Mouse (Mus musculus) layer of hippocampus, postnatal 10 days (tissue): ENCODE data around the gene Gabarapl1. TPM values are rescaled to one million over a fixed set of nuclear protein-coding genes. Genes with fewer than 3 reads are reported as not detected.

Experiments used
- DNase-seq, 2 experiments: peaks; one replicate each; pipeline ENCODE4 v3.0.0; 2021; ENCODE audit warnings: low spot score in 2 of 2
- total RNA-seq, 2 experiments: library from RNA; stranded (reverse); gene quantifications; 2 replicates each; pipeline ENCODE4 v1.2.3; 2021

The Gabarapl1 gene
- total RNA-seq, 2 experiments from 2014 or later = 386 to 427 TPM

- DNase-seq = peak in 1 of 2 experiments; percentile 8
Observed at GRCm38 (mm10) chr6:129534627-129535190, 1.7 kb downstream of the Gabarapl1 start.

GRCm38 (mm10) chr6:129535723-129536122 is 2.8 kb downstream of the Gabarapl1 start:
- no peak for DNase-seq

GRCm38 (mm10) chr6:129538555-129538954 is 5.6 kb downstream of the Gabarapl1 start:
- no peak for DNase-seq

- peak; percentile 24 to 46 for DNase-seq
Observed at GRCm38 (mm10) chr6:129541931-129542330, 9.0 kb downstream of the Gabarapl1 start.

- no peak for DNase-seq
Observed at GRCm38 (mm10) chr6:129542540-129542939, 9.6 kb downstream of the Gabarapl1 start.

GRCm38 (mm10) chr6:129543709-129544606 is 11.0 kb downstream of the Gabarapl1 start:
- peak; percentile 79 to 82 for DNase-seq

GRCm38 (mm10) chr6:129547277-129547676 is 14.3 kb downstream of the Gabarapl1 start:
- no peak for DNase-seq

DNA sequence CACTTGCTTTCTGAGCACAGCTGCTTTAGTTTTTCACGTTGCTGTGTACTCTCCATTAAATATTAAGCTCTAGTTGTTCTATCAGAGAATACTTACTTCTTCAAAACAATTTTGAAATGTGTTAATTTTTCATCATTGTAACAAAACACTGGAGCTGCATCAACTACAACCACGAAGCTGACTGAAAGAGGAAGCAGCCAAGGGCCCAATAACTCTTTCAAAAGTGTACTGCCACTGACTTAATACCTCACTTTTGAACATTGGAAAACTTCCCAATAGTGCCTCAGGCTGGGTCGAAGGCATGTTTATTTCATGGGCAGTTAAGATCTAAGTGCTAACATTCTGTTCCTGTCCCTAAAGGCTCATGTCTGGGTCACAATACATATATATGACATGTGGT is 15.0 kb downstream of the Gabarapl1 start:
- DNase-seq = no peak

GRCm38 (mm10) chr6:129557298-129558023 is 24.5 kb downstream of the Gabarapl1 start:
- DNase-seq = no peak

DNA sequence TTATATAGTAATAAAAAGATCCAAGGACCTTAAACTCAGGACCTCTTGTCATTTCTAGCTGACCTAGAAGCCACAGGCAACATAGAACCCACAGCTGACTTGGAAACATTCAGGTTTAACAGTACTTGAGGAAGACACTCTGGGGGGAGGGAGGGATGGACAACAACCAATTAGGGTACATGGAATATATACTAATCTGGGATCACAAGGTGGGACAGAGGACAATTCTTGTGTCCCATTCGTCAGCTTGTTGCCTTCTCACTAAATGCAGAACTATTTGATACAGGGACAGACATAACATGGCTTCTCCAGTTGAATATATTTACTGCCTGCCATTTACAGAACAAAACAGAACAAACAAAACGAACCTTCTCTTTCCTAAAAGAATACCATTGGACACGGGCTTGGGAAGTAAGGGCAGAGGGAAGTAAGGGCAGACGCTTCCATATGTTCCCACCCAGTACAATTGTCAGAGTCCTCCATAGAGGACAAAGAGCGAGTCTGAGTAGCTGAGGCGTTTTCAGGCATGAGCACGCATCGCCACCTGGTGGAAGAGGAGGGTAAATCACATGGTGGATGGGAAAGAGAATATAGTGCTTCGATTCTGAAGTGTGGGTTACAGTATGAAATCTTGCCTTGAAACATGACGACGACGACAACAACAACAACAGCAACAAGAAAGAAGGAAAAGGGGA is 26.1 kb downstream of the Gabarapl1 start:
- peak; percentile 82 to 83 for DNase-seq

GRCm38 (mm10) chr6:129559641-129560027 is 26.7 kb downstream of the Gabarapl1 start:
- DNase-seq = no peak

DNA sequence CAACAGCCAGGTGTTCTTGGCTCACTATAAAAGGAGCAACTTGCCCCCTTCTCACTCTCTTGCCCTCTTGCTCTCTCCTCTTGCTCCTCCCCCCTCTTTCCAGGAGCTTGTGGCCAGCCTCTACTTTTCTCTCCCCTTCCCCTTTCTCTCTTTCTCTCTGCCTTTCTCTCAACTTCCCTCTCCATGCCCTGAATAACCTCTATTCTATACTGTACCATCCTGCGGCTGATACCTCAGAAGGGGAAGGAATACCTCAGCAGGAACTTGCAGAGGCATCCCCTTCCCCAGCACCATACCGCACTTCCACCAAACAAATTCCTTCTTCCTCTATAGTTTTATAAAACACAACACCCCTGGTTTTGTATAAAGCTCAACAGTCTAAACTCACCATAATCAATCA is 32.3 kb downstream of the Gabarapl1 start:
- DNase-seq = no peak

- DNase-seq = no peak
Observed at GRCm38 (mm10) chr6:129575315-129575714, 42.4 kb downstream of the Gabarapl1 start.

- no peak for DNase-seq
Observed at GRCm38 (mm10) chr6:129577605-129578004, 44.6 kb downstream of the Gabarapl1 start, which contains the start of gene Klre1. Gene Klre1 (plus strand): TSS chr6:129577905.

DNA sequence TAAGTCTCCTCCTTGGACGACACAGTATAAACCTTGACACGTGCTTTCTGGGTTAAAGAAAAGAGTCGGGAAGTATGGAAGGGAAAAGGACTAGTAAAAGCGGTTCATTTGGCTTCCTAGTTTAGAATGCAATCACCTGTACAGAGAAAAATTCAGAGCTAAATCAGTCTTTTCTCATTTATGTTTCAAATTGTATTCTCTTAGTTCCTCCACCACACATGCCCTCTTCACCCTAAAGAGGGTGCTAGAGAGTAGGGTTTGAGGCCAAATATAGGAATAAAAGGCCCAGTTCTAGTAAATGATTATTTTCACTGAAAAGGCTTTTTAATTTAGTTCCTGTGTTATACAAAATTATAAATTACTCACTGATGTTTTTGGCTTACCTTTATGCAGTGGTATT is 48.3 kb downstream of the Gabarapl1 start:
- no peak for DNase-seq

DNA sequence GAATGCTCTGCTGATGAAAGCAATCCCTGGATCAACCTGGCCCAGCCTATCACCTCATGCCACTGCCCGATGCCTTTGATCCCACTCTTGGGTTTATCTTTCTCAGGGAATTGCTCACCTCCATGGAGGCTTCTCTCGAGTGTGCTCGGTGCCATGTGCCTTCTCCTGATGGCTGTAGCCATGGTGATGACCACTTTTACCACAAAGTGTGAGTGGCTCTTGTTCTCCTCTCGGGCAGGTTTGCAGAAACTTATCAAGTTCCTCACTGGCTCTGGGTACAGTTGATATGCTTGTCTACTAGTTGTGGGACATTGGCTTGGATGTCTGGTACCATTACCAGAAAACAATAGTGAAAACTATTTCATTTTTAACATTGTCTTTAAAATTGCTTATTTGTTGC is 48.9 kb downstream of the Gabarapl1 start:
- no peak for DNase-seq

- no peak for DNase-seq
Observed at GRCm38 (mm10) chr6:129583014-129583413, 50.1 kb downstream of the Gabarapl1 start.

DNA sequence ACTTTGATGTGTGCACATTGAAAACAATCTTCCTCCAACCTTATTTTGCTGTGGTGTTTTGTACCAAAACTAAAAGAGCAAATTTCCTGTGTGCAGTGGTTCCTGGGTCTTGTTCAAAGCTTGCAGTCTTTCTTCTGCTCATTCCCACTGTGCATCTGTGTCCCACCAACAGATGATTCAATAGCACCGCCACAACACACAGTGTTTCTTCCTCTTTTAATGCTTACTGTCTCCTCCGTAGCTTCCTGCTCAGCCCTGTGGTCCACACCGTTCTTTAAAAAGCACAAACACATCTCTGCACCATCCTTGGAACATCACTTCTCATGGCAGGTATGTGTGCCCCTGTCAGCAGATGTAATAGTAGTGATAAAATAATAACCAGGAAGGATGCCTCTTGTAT is 58.5 kb downstream of the Gabarapl1 start, which contains the start of gene Klrd1:
Klrd1 (plus strand) TSS at position 275 of the 400 bp plus-strand sequence.
- no peak for DNase-seq
